Mouse (Mus musculus): ENCODE measurements at regions not wholly inside any gene's neighbourhood (a gene's known extent, or its start where the extent isn't known, plus 50 kb on each side); places are given as distances from the start of the nearest gene placed in this dataset.

- TF ChIP-seq POLR2A (IDR thresholded peaks at IDR 0.05; ENCODE audit: borderline replicate concordance, extremely low read depth, insufficient read depth, insufficient read length, poor library complexity, severe bottlenecking) (no peak), CTCF (IDR thresholded peaks at IDR 0.05; ENCODE audit: borderline replicate concordance, extremely low read depth, insufficient read depth, insufficient read length) (no peak)
These were observed 402.6 kb upstream of the Fam174a start for GRCm38 (mm10) chr1:94910839-94911238.

Data from brain, embryonic 14.5 days (tissue).